18 mouse cellular contexts compared by ENCODE assay signal in the genomic region with DNA sequence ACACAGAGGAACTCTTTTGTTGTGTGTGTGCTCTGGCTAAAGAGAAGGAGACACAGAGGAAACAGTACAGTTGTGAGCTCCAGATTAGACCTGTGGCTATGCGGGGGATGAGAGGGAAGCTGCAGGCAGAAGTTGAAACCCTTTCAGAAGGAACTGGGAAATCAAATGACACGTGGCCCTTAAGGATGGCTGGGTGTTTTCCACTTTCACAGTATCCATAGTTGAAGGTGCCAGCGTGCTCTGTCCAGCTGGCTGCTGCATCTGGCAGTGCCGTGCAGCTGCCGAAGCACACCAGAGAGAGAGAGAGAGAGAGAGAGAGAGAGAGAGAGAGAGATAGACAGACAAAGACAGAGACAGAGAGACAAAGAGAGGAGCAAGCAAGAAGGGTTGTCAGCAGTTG. TPM values are rescaled to one million over a fixed set of nuclear protein-coding genes. Genes with fewer than 3 reads are reported as not detected.
"Had no signal": no experiment of that assay in that cellular context is flagged by ENCODE, and none has a peak within 500 bp of the region (broad histone marks: within the 10 kb centered on the region; RNA-seq: fewer than 3 reads in every experiment).

No protein-coding gene starts in this region.

- H3K36me3 ChIP-seq: limb, embryonic 10.5 days; liver, embryonic 13.5 days; lung, embryonic 15.5 days; midbrain, embryonic 10.5 days; midbrain, embryonic 15.5 days; neural tube, embryonic 12.5 days had no signal

- H3K27ac ChIP-seq: kidney, postnatal 0 days; limb, embryonic 10.5 days; lung, embryonic 15.5 days; macrophage; midbrain, embryonic 10.5 days; midbrain, embryonic 15.5 days; neural tube, embryonic 12.5 days had no signal

- H3K4me3 ChIP-seq: limb, embryonic 10.5 days; liver, embryonic 13.5 days; lung, embryonic 15.5 days; midbrain, embryonic 10.5 days; midbrain, embryonic 15.5 days; neural tube, embryonic 12.5 days had no signal

- DNase-seq: kidney, adult 8-10 months; kidney, postnatal 36 days; layer of hippocampus, adult 9-11 months; liver, embryonic 13.5 days; liver, postnatal 0 days; lung, postnatal 14 days; retina, postnatal 1 day; right cerebral cortex, postnatal 4 days; spleen, adult 18-20 months; thymus, adult 18-20 months; thymus, postnatal 14 days had no signal

- H3K9ac ChIP-seq: liver, embryonic 13.5 days; liver, postnatal 0 days; lung, embryonic 15.5 days; midbrain, embryonic 15.5 days; neural tube, embryonic 12.5 days had no signal

- H3K9me3 ChIP-seq: limb, embryonic 10.5 days; liver, embryonic 13.5 days; lung, embryonic 15.5 days; midbrain, embryonic 10.5 days; midbrain, embryonic 15.5 days; neural tube, embryonic 12.5 days had no signal

- H3K4me2 ChIP-seq: liver, embryonic 13.5 days; lung, embryonic 15.5 days; midbrain, embryonic 15.5 days; neural tube, embryonic 12.5 days had no signal

- H3K4me1 ChIP-seq: limb, embryonic 10.5 days; midbrain, embryonic 15.5 days; neural tube, embryonic 12.5 days had no signal

- H3K27me3 ChIP-seq: liver, embryonic 13.5 days; lung, embryonic 15.5 days; midbrain, embryonic 15.5 days; neural tube, embryonic 12.5 days had no signal

- ATAC-seq: liver, postnatal 0 days; midbrain, embryonic 15.5 days had no signal

RNA-seq across cellular contexts. Expression of a gene that starts 48.8 kb away (rescaled TPM):
- polyA plus RNA-seq: macrophage had no signal
